In the genomic region with DNA sequence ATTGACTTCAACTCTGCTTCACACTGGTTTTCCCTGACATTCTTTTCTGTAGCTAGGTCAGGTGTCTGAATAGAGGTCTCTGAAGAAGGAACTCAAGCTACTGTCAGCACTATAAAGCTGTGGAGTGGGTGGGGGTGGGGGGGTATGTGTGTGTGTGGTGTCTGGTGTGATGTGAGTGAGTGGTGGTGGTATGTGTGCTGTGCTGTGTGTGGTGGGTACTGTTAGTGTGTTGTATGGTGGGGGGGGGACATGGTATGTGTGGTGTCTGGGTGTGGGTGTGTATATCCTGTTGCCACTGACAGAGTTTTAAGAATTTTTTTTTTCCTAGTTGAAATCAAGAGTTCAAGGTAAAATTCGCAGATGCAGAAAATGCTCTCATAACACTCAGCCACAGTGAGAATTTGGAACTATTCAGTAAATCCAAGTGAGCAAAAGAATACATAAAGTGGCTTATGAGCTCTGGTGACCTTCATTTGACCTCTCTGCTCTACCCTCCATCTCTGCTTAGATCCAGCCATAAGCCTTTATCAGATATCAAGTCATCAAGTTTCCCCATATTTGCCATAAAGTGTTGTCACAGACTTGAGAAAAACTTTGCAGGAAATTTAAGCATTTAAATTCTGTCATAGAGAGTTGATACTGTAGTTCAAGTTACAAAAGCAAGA, we compare ENCODE assay signal across 18 mouse cellular contexts.
A peak's percentile ranks its signal among the peaks of the same experiment; 100 is the strongest.
DNase-seq lines count a peak whose midpoint lies in the region; ATAC-seq lines count a peak whose summit lies in the region.
"Had no signal": no experiment of that assay in that cellular context is flagged by ENCODE, and none has a peak within 500 bp of the region (broad histone marks: within the 10 kb centered on the region; RNA-seq: fewer than 3 reads in every experiment).

No protein-coding gene starts in this region.

- peak overlapping the region; percentile 44 for H3K27ac ChIP-seq in heart, embryonic 10.5 days
- H3K27ac ChIP-seq in heart, embryonic 11.5 days (ENCODE audit: low read depth, low read length), result no peak overlapping the region
- no peak overlapping the region for H3K27ac ChIP-seq in lung, embryonic 15.5 days
- no peak overlapping the region for H3K27ac ChIP-seq in limb, embryonic 10.5 days
- peak overlapping the region; percentile 81 for H3K27ac ChIP-seq in limb, embryonic 15.5 days
- H3K27ac ChIP-seq: forebrain, embryonic 15.5 days; heart, embryonic 15.5 days; hindbrain, embryonic 14.5 days had no signal

- no peak overlapping the region for H3K9ac ChIP-seq in heart, embryonic 11.5 days (ENCODE audit: low read depth, low read length)
- no peak overlapping the region for H3K9ac ChIP-seq in lung, embryonic 15.5 days
- H3K9ac ChIP-seq in limb, embryonic 15.5 days, result no peak overlapping the region
- H3K9ac ChIP-seq: forebrain, embryonic 15.5 days; heart, embryonic 15.5 days; hindbrain, embryonic 14.5 days had no signal

- no peaks in the 10 kb centered on the region for H3K36me3 ChIP-seq in heart, embryonic 10.5 days
- no peaks in the 10 kb centered on the region for H3K36me3 ChIP-seq in heart, embryonic 11.5 days (ENCODE audit: control insufficient read depth, insufficient read depth, low read length)
- no peaks in the 10 kb centered on the region for H3K36me3 ChIP-seq in lung, embryonic 15.5 days
- H3K36me3 ChIP-seq in limb, embryonic 10.5 days, result no peaks in the 10 kb centered on the region
- no peaks in the 10 kb centered on the region for H3K36me3 ChIP-seq in limb, embryonic 15.5 days
- H3K36me3 ChIP-seq: forebrain, embryonic 15.5 days; heart, embryonic 15.5 days had no signal

- 80% methylated on average over 1 of the region's 1 CpGs for WGBS in heart, embryonic 10.5 days
- 73% methylated on average over 1 of the region's 1 CpGs for WGBS in heart, embryonic 11.5 days (ENCODE audit: insufficient replicate concordance)
- WGBS in lung, embryonic 15.5 days, result 54% methylated on average over 1 of the region's 1 CpGs
- 88% methylated on average over 1 of the region's 1 CpGs for WGBS in limb, embryonic 10.5 days
- WGBS in limb, embryonic 15.5 days, result 28% methylated on average over 1 of the region's 1 CpGs

- peaks cover 35% of the 10 kb centered on the region for H3K4me1 ChIP-seq in heart, embryonic 10.5 days
- peaks cover 16% of the 10 kb centered on the region; the same call in 1 of the 2 replicates for H3K4me1 ChIP-seq in heart, embryonic 11.5 days (ENCODE audit: control insufficient read depth, insufficient read depth, low read length)
- H3K4me1 ChIP-seq in lung, embryonic 15.5 days, result peaks cover 12% of the 10 kb centered on the region
- peaks cover 20% of the 10 kb centered on the region for H3K4me1 ChIP-seq in limb, embryonic 10.5 days
- H3K4me1 ChIP-seq in limb, embryonic 15.5 days, result peaks cover 10% of the 10 kb centered on the region
- H3K4me1 ChIP-seq: forebrain, embryonic 15.5 days had no signal

- no peaks in the 10 kb centered on the region for H3K27me3 ChIP-seq in heart, embryonic 10.5 days (ENCODE audit: insufficient read depth, poor library complexity, severe bottlenecking)
- H3K27me3 ChIP-seq in heart, embryonic 11.5 days (ENCODE audit: control insufficient read depth, insufficient read depth, low read length), result no peaks in the 10 kb centered on the region
- no peaks in the 10 kb centered on the region for H3K27me3 ChIP-seq in lung, embryonic 15.5 days
- H3K27me3 ChIP-seq in limb, embryonic 10.5 days (ENCODE audit: low read depth, poor library complexity, severe bottlenecking), result no peaks in the 10 kb centered on the region
- no peaks in the 10 kb centered on the region for H3K27me3 ChIP-seq in limb, embryonic 15.5 days
- H3K27me3 ChIP-seq: forebrain, embryonic 15.5 days; heart, embryonic 15.5 days had no signal

- H3K9me3 ChIP-seq in heart, embryonic 10.5 days, result no peaks in the 10 kb centered on the region
- H3K9me3 ChIP-seq in heart, embryonic 11.5 days (replicated peaks; ENCODE audit: control insufficient read depth, low read length), result no peaks in the 10 kb centered on the region
- H3K9me3 ChIP-seq in lung, embryonic 15.5 days, result no peaks in the 10 kb centered on the region
- no peaks in the 10 kb centered on the region for H3K9me3 ChIP-seq in limb, embryonic 10.5 days (replicated peaks)
- H3K9me3 ChIP-seq in limb, embryonic 15.5 days, result no peaks in the 10 kb centered on the region
- H3K9me3 ChIP-seq: forebrain, embryonic 15.5 days; heart, embryonic 15.5 days had no signal

- no peak for DNase-seq in heart, embryonic 10.5 days (ENCODE audit: low spot score)
- no peak for DNase-seq in lung, postnatal 14 days
- peak; percentile 20 for DNase-seq in limb, embryonic 10.5 days (ENCODE audit: low spot score)
- DNase-seq in right cerebral cortex, postnatal 10 days (ENCODE audit: low spot score in 2 of 2), result no peak
- DNase-seq in liver, result no peak
- DNase-seq: adrenal gland, adult 2 months; adrenal gland, postnatal 25 days; cerebellum, adult 18-20 months; cerebellum, adult 9-11 months; gastrocnemius, postnatal 36 days; heart, adult 11 months; heart, postnatal 14 days had no signal

- H3K4me3 ChIP-seq in heart, embryonic 10.5 days, result no peak overlapping the region
- no peak overlapping the region for H3K4me3 ChIP-seq in heart, embryonic 11.5 days (ENCODE audit: low read depth, low read length)
- no peak overlapping the region for H3K4me3 ChIP-seq in lung, embryonic 15.5 days
- H3K4me3 ChIP-seq in limb, embryonic 10.5 days, result no peak overlapping the region
- no peak overlapping the region for H3K4me3 ChIP-seq in limb, embryonic 15.5 days
- H3K4me3 ChIP-seq: forebrain, embryonic 15.5 days; heart, embryonic 15.5 days had no signal

- ATAC-seq in heart, embryonic 11.5 days (replicated peaks; ENCODE audit: insufficient number of reproducible peaks, low FRiP score, low TSS enrichment), result no peak
- ATAC-seq in lung, embryonic 15.5 days (ENCODE audit: borderline replicate concordance, extremely low read depth, low FRiP score, low TSS enrichment), result 0 out of 2 replicates have a peak, but pooled peaks have one; percentile 62
- no peak for ATAC-seq in limb, embryonic 15.5 days (ENCODE audit: insufficient number of reproducible peaks, low FRiP score, low TSS enrichment, low read depth)
- ATAC-seq: forebrain, embryonic 15.5 days had no signal

- H3K4me2 ChIP-seq in heart, embryonic 11.5 days, result no peak overlapping the region
- H3K4me2 ChIP-seq in lung, embryonic 15.5 days, result no peak overlapping the region
- no peak overlapping the region for H3K4me2 ChIP-seq in limb, embryonic 15.5 days
- H3K4me2 ChIP-seq: forebrain, embryonic 15.5 days; heart, embryonic 15.5 days; hindbrain, embryonic 14.5 days had no signal

Comparison
In these comparisons a context has a peak if more than half of its experiments do, and no peak if none do; other contexts are left out.
1. H3K27ac ChIP-seq: peak in heart, embryonic 10.5 days (single experiment) and limb, embryonic 15.5 days (single experiment); none in heart, embryonic 11.5 days (single experiment), lung, embryonic 15.5 days (single experiment) and limb, embryonic 10.5 days (single experiment).